ENCODE assay signal across 13 mouse cellular contexts in the genomic region with DNA sequence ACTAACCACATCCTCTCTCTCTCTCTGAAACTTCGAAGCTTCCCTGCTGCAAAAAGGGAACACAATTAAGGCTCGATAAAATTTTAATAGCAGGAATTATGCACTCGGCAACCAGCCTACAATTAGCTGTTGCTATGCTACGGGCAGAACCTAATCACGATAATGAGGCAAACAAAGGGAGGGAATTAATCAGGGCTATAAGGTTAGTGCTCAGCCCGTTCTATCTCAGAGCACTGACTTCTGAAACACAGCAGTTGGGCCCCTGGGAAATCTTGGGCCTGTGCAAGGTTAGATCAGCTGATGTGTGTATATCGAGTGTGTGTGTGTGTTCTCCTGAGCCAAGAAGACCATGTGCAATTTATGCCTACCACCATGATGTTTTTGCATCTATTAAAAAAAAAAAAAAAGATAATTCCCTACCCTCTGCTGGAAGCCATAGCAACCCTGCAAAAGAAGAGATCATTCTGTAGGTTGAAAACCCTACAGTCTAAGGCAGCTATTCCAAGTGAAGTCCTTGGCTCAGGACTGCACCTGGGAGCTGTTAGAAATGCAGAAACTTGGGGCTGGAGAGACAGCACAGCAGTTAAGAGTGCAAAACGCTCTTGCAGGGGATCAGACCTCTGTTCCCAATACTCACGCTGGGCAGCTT. TPM values are rescaled to one million over a fixed set of nuclear protein-coding genes. Genes with fewer than 3 reads are reported as not detected.
DNase-seq lines count a peak whose midpoint lies in the region; ATAC-seq and TF ChIP-seq lines count a peak whose summit lies in the region.
"Had no signal": no experiment of that assay in that cellular context is flagged by ENCODE, and none has a peak within 500 bp of the region (broad histone marks: within the 10 kb centered on the region; RNA-seq: fewer than 3 reads in every experiment).

No protein-coding gene starts in this region.

- peak; percentile 92 for DNase-seq in brain, embryonic 14.5 days (ENCODE audit: low read depth)
- DNase-seq in embryonic facial prominence, embryonic 14.5 days (ENCODE audit: low spot score): peak; percentile 57
- DNase-seq in midbrain, postnatal 0 days (ENCODE audit: low spot score): peak; percentile 83
- no peak for DNase-seq in right cerebral cortex, postnatal 25 days
- no peak for DNase-seq in thymus, adult 2 months
- DNase-seq in heart, adult 11 months: no peak
- DNase-seq: kidney, adult 9 months; left cerebral cortex, postnatal 4 days; spleen, adult 18-20 months; thymus, postnatal 14 days had no signal

- TF ChIP-seq CTCF in brain, embryonic 14.5 days (IDR thresholded peaks at IDR 0.05; ENCODE audit: borderline replicate concordance, extremely low read depth, insufficient read depth, insufficient read length): no peak
- no peak for TF ChIP-seq CTCF in midbrain, postnatal 0 days (IDR thresholded peaks at IDR 0.05)
- no peak for TF ChIP-seq CTCF in thymus, adult 2 months (IDR thresholded peaks at IDR 0.05; ENCODE audit: borderline replicate concordance, control insufficient read depth, extremely low read depth, insufficient read depth, low read length, poor library complexity)

- WGBS in embryonic facial prominence, embryonic 14.5 days: 39% methylated on average over 9 of the region's 9 CpGs
- 14% methylated on average over 9 of the region's 9 CpGs for WGBS in hindbrain, embryonic 15.5 days
- WGBS in midbrain, postnatal 0 days: 20% methylated on average over 9 of the region's 9 CpGs
- WGBS in thymus, adult 2 months: 65% methylated on average over 9 of the region's 9 CpGs

- no peak overlapping the region for H3K4me3 ChIP-seq in embryonic facial prominence, embryonic 14.5 days (ENCODE audit: low read depth, low read length)
- H3K4me3 ChIP-seq in hindbrain, embryonic 15.5 days: no peak overlapping the region
- H3K4me3 ChIP-seq in midbrain, postnatal 0 days (ENCODE audit: low read depth, low read length): no peak overlapping the region
- H3K4me3 ChIP-seq in thymus, adult 2 months (ENCODE audit: control insufficient read depth, insufficient read depth, low read length): no peak overlapping the region
- H3K4me3 ChIP-seq: heart, embryonic 13.5 days; lung, embryonic 15.5 days had no signal

- no peaks in the 10 kb centered on the region for H3K36me3 ChIP-seq in embryonic facial prominence, embryonic 14.5 days (ENCODE audit: control insufficient read depth, insufficient read depth, low read length)
- no peaks in the 10 kb centered on the region for H3K36me3 ChIP-seq in hindbrain, embryonic 15.5 days
- no peaks in the 10 kb centered on the region for H3K36me3 ChIP-seq in midbrain, postnatal 0 days (ENCODE audit: insufficient read depth, low read length)
- no peaks in the 10 kb centered on the region for H3K36me3 ChIP-seq in thymus, adult 2 months (ENCODE audit: control insufficient read depth, insufficient read depth, low read length)
- H3K36me3 ChIP-seq: heart, embryonic 13.5 days; lung, embryonic 15.5 days had no signal

- no peaks in the 10 kb centered on the region for H3K4me1 ChIP-seq in embryonic facial prominence, embryonic 14.5 days (ENCODE audit: control insufficient read depth, insufficient read depth, low read length)
- H3K4me1 ChIP-seq in hindbrain, embryonic 15.5 days (replicated peaks): peaks cover 30% of the 10 kb centered on the region
- peaks cover 5% of the 10 kb centered on the region; the same call in 1 of the 2 replicates for H3K4me1 ChIP-seq in midbrain, postnatal 0 days (ENCODE audit: insufficient read depth, low read length)
- H3K4me1 ChIP-seq in thymus, adult 2 months (replicated peaks; ENCODE audit: control insufficient read depth, insufficient read depth, low read length): no peaks in the 10 kb centered on the region
- H3K4me1 ChIP-seq: lung, embryonic 15.5 days had no signal

- H3K27me3 ChIP-seq in embryonic facial prominence, embryonic 14.5 days (replicated peaks; ENCODE audit: control insufficient read depth, insufficient read depth, low read length): no peaks in the 10 kb centered on the region
- no peaks in the 10 kb centered on the region for H3K27me3 ChIP-seq in hindbrain, embryonic 15.5 days
- no peaks in the 10 kb centered on the region for H3K27me3 ChIP-seq in midbrain, postnatal 0 days (ENCODE audit: insufficient read depth, low read length)
- H3K27me3 ChIP-seq in thymus, adult 2 months (ENCODE audit: control insufficient read depth, insufficient read depth, low read length): no peaks in the 10 kb centered on the region
- H3K27me3 ChIP-seq: lung, embryonic 15.5 days had no signal

- no peak overlapping the region for H3K27ac ChIP-seq in embryonic facial prominence, embryonic 14.5 days (replicated peaks; ENCODE audit: low read depth, low read length)
- H3K27ac ChIP-seq in hindbrain, embryonic 15.5 days (replicated peaks): peak overlapping the region; percentile 78
- peak overlapping the region; percentile 69 for H3K27ac ChIP-seq in midbrain, postnatal 0 days (ENCODE audit: low read depth, low read length)
- H3K27ac ChIP-seq in thymus, adult 2 months (ENCODE audit: control insufficient read depth, insufficient read depth, low read length): no peak overlapping the region
- H3K27ac ChIP-seq: heart, embryonic 13.5 days; lung, embryonic 15.5 days had no signal

- H3K9me3 ChIP-seq in embryonic facial prominence, embryonic 14.5 days (ENCODE audit: control insufficient read depth, low read length): no peaks in the 10 kb centered on the region
- H3K9me3 ChIP-seq in hindbrain, embryonic 15.5 days: no peaks in the 10 kb centered on the region
- no peaks in the 10 kb centered on the region for H3K9me3 ChIP-seq in midbrain, postnatal 0 days (ENCODE audit: low read length)
- H3K9me3 ChIP-seq: heart, embryonic 13.5 days; lung, embryonic 15.5 days had no signal

- peak; percentile 80 for ATAC-seq in embryonic facial prominence, embryonic 14.5 days (ENCODE audit: low read depth)
- ATAC-seq in hindbrain, embryonic 15.5 days (ENCODE audit: low FRiP score, low read depth): peak; percentile 91
- ATAC-seq in midbrain, postnatal 0 days (ENCODE audit: low FRiP score): 0 out of 2 replicates have a peak, but pooled peaks have one; percentile 31

- H3K9ac ChIP-seq in embryonic facial prominence, embryonic 14.5 days (ENCODE audit: low read depth, low read length): no peak overlapping the region
- no peak overlapping the region for H3K9ac ChIP-seq in hindbrain, embryonic 15.5 days
- H3K9ac ChIP-seq in midbrain, postnatal 0 days (replicated peaks; ENCODE audit: low read length, poor library complexity, severe bottlenecking): no peak overlapping the region
- H3K9ac ChIP-seq: heart, embryonic 13.5 days; lung, embryonic 15.5 days had no signal

- H3K4me2 ChIP-seq in embryonic facial prominence, embryonic 14.5 days (ENCODE audit: low read depth, low read length): no peak overlapping the region
- peak overlapping the region; percentile 26; the same call in 1 of the 2 replicates for H3K4me2 ChIP-seq in hindbrain, embryonic 15.5 days
- no peak overlapping the region for H3K4me2 ChIP-seq in midbrain, postnatal 0 days (ENCODE audit: low read depth, low read length, poor library complexity, severe bottlenecking)
- H3K4me2 ChIP-seq: heart, embryonic 13.5 days; lung, embryonic 15.5 days had no signal

- no peak for TF ChIP-seq POLR2A in brain, embryonic 14.5 days (IDR thresholded peaks at IDR 0.05; ENCODE audit: borderline replicate concordance, extremely low read depth, insufficient read depth, insufficient read length, poor library complexity, severe bottlenecking)
- no peak for TF ChIP-seq POLR2A in thymus, adult 2 months (IDR thresholded peaks at IDR 0.05; ENCODE audit: control insufficient read depth, extremely low read depth, insufficient read depth, low read length, poor library complexity)

RNA-seq across cellular contexts. Expression of gene Glce, which starts 58.9 kb away (rescaled TPM):
- 10.1 and 13.2 TPM in 2 replicates for polyA plus RNA-seq in brain, embryonic 14.5 days (2012; rRNA removed)
- polyA plus RNA-seq in embryonic facial prominence, embryonic 14.5 days (2014; fragmentation: Nextera tagmentation; extraction: Ambion mirVana): 30.1 and 38.8 TPM in 2 replicates
- 18.9 and 23.0 TPM in 2 replicates for polyA plus RNA-seq in hindbrain, embryonic 15.5 days (2015; fragmentation: Nextera tagmentation; extraction: Ambion mirVana)
- 36.0 and 41.7 TPM in 2 replicates for total RNA-seq in midbrain, postnatal 0 days (2014; rRNA removed)
- polyA plus RNA-seq in midbrain, postnatal 0 days (2015; fragmentation: Nextera tagmentation; extraction: Ambion mirVana): 15.0 and 15.5 TPM in 2 replicates
- 2.7 and 3.5 TPM in 2 replicates for polyA plus RNA-seq in thymus, adult 2 months (2012; rRNA removed)

Comparison
In these comparisons a context has a peak if more than half of its experiments do, and no peak if none do; other contexts are left out.
1. DNase-seq: peak in brain, embryonic 14.5 days (single experiment), embryonic facial prominence, embryonic 14.5 days (single experiment) and midbrain, postnatal 0 days (single experiment); none in right cerebral cortex, postnatal 25 days (single experiment), thymus, adult 2 months (single experiment) and heart, adult 11 months (single experiment).
2. ATAC-seq: peak in every context shown above with its lines; median percentile 91 in hindbrain, embryonic 15.5 days; 80 in embryonic facial prominence, embryonic 14.5 days; 31 in midbrain, postnatal 0 days.
3. H3K27ac ChIP-seq: peak in hindbrain, embryonic 15.5 days (single experiment) and midbrain, postnatal 0 days (single experiment); none in embryonic facial prominence, embryonic 14.5 days (single experiment) and thymus, adult 2 months (single experiment).